Mouse (Mus musculus) ZHBTc4 (cell line): ENCODE data around the gene Rsc1a1.

ENCODE experiments used
- DNase-seq: peaks from one replicate; pipeline ENCODE4 v3.0.0-alpha.2; 2011; ENCODE audit warnings: low read depth, low spot score

The Rsc1a1 gene

GRCm38 (mm10) chr4:141685499-141685898 lies at the start of gene Rsc1a1:
Gene Rsc1a1 (minus strand): TSS chr4:141685599.
- DNase-seq: no peak

GRCm38 (mm10) chr4:141735206-141735560 lies 49.8 kb upstream of the Rsc1a1 start:
- DNase-seq: no peak

- DNase-seq: peak; percentile 98
Observed at GRCm38 (mm10) chr4:141734446-141735205, 49.2 kb upstream of the Rsc1a1 start.

- DNase-seq: peak; percentile 57
Observed at GRCm38 (mm10) chr4:141731766-141732165, 46.4 kb upstream of the Rsc1a1 start.

GRCm38 (mm10) chr4:141730401-141730800 lies 45.0 kb upstream of the Rsc1a1 start:
- no peak for DNase-seq

- DNase-seq: no peak
Observed at GRCm38 (mm10) chr4:141729266-141729665, 43.9 kb upstream of the Rsc1a1 start.

- DNase-seq: no peak
Observed at GRCm38 (mm10) chr4:141725738-141726137, 40.3 kb upstream of the Rsc1a1 start.

- no peak for DNase-seq
Observed at GRCm38 (mm10) chr4:141725277-141725676, 39.9 kb upstream of the Rsc1a1 start.

GRCm38 (mm10) chr4:141724594-141724993 lies 39.2 kb upstream of the Rsc1a1 start:
- no peak for DNase-seq

- no peak for DNase-seq
Observed at GRCm38 (mm10) chr4:141723673-141724068, 38.3 kb upstream of the Rsc1a1 start.

- peak; percentile 94 for DNase-seq
Observed at GRCm38 (mm10) chr4:141722731-141723672, 37.6 kb upstream of the Rsc1a1 start, which contains the start of gene Ddi2. Gene Ddi2 (minus strand): TSS chr4:141723419.

GRCm38 (mm10) chr4:141721961-141722360 lies 36.6 kb upstream of the Rsc1a1 start:
- DNase-seq: no peak

GRCm38 (mm10) chr4:141720761-141721523 lies 35.5 kb upstream of the Rsc1a1 start:
- DNase-seq: no peak

GRCm38 (mm10) chr4:141719304-141719703 lies 33.9 kb upstream of the Rsc1a1 start:
- no peak for DNase-seq

- DNase-seq: no peak
Observed at GRCm38 (mm10) chr4:141717633-141718032, 32.2 kb upstream of the Rsc1a1 start.

- DNase-seq: no peak
Observed at GRCm38 (mm10) chr4:141715027-141715426, 29.6 kb upstream of the Rsc1a1 start.

- DNase-seq: no peak
Observed at GRCm38 (mm10) chr4:141713598-141714142, 28.3 kb upstream of the Rsc1a1 start.

GRCm38 (mm10) chr4:141711250-141711649 lies 25.9 kb upstream of the Rsc1a1 start:
- no peak for DNase-seq

- no peak for DNase-seq
Observed at GRCm38 (mm10) chr4:141708971-141709370, 23.6 kb upstream of the Rsc1a1 start.

- no peak for DNase-seq
Observed at GRCm38 (mm10) chr4:141708005-141708404, 22.6 kb upstream of the Rsc1a1 start.

- no peak for DNase-seq
Observed at GRCm38 (mm10) chr4:141705331-141705730, 19.9 kb upstream of the Rsc1a1 start.
